Mouse (Mus musculus) R1 (cell line): ENCODE results near the gene Serinc4.

Experiments
- DNase-seq: peaks from one replicate; pipeline ENCODE4 v3.0.0-alpha.2; 2018; ENCODE audit warnings: low read depth, low spot score

Gene Serinc4

GRCm38 (mm10) chr2:121448136-121448535 is 8.4 kb downstream of the Serinc4 start:
- DNase-seq: peak; percentile 47

- no peak for DNase-seq
Observed at GRCm38 (mm10) chr2:121447006-121447405, 9.6 kb downstream of the Serinc4 start.

- no peak for DNase-seq
Observed at GRCm38 (mm10) chr2:121446506-121446905, 10.1 kb downstream of the Serinc4 start.

GRCm38 (mm10) chr2:121445117-121445516 is 11.5 kb downstream of the Serinc4 start:
- DNase-seq: no peak

- no peak for DNase-seq
Observed at GRCm38 (mm10) chr2:121444178-121444577, 12.4 kb downstream of the Serinc4 start, which contains the start of gene Ell3. Ell3 (minus strand) TSS chr2:121444278.

- DNase-seq: no peak
Observed at GRCm38 (mm10) chr2:121443068-121443349, 13.6 kb downstream of the Serinc4 start.

- DNase-seq: peak; percentile 82
Observed at GRCm38 (mm10) chr2:121442259-121443067, 14.1 kb downstream of the Serinc4 start.

- DNase-seq: peak; percentile 29
Observed at GRCm38 (mm10) chr2:121441800-121442199, 14.8 kb downstream of the Serinc4 start.

- no peak for DNase-seq
Observed at GRCm38 (mm10) chr2:121440834-121441605, 15.6 kb downstream of the Serinc4 start.

- no peak for DNase-seq
Observed at GRCm38 (mm10) chr2:121439746-121440145, 16.8 kb downstream of the Serinc4 start.

GRCm38 (mm10) chr2:121434854-121435253 is 21.7 kb downstream of the Serinc4 start:
- DNase-seq: peak; percentile 60

- no peak for DNase-seq
Observed at GRCm38 (mm10) chr2:121425890-121426289, 30.7 kb downstream of the Serinc4 start.

- no peak for DNase-seq
Observed at GRCm38 (mm10) chr2:121423166-121423565, 33.4 kb downstream of the Serinc4 start.

GRCm38 (mm10) chr2:121418476-121418875 is 38.1 kb downstream of the Serinc4 start:
- no peak for DNase-seq

GRCm38 (mm10) chr2:121416356-121416755 is 40.2 kb downstream of the Serinc4 start:
- no peak for DNase-seq

GRCm38 (mm10) chr2:121415591-121415990 is 41.0 kb downstream of the Serinc4 start:
- DNase-seq: no peak

GRCm38 (mm10) chr2:121415103-121415502 is 41.5 kb downstream of the Serinc4 start:
- no peak for DNase-seq

- DNase-seq: peak; percentile 87
Observed at GRCm38 (mm10) chr2:121414139-121414685, 42.4 kb downstream of the Serinc4 start.

- peak; percentile 95 for DNase-seq
Observed at GRCm38 (mm10) chr2:121413387-121414042, 43.1 kb downstream of the Serinc4 start, which contains the start of the genes Pdia3 and Catsper2. Pdia3 (plus strand) TSS chr2:121413775. Catsper2 (minus strand) TSS chr2:121413792.

GRCm38 (mm10) chr2:121412843-121413386 is 43.7 kb downstream of the Serinc4 start:
- no peak for DNase-seq

- peak; percentile 82 for DNase-seq
Observed at GRCm38 (mm10) chr2:121408160-121408559, 48.4 kb downstream of the Serinc4 start.

GRCm38 (mm10) chr2:121403296-121403695 is 53.3 kb downstream of the Serinc4 start:
- no peak for DNase-seq
